Mouse (Mus musculus) lung, embryonic 14.5 days (tissue): ENCODE measurements at regions not wholly inside any gene's neighbourhood (a gene's known extent, or its start where the extent isn't known, plus 50 kb on each side); places are given as distances from the start of the nearest gene placed in this dataset.

ENCODE experiments used
- ATAC-seq: fragments of 200-750 bp; cut with Nextera tagmentation; 2 replicates; pipeline ENCODE4 v1.8.0; 2017; ENCODE audit warnings: mild to moderate bottlenecking, moderate TSS enrichment, moderate library complexity; ENCODE audit not compliant: insufficient read depth
- DNase-seq: peaks from one replicate; pipeline ENCODE4 v3.0.0-alpha.2; 2015
- H3K27ac ChIP-seq: fragments of 300-500 bp; sonication (generic); 2 replicates; pipeline ENCODE4 v1.5.1; 2014; ENCODE audit warnings: low read depth, mild to moderate bottlenecking, moderate library complexity
- H3K27me3 ChIP-seq: fragments of 300-500 bp; sonication (generic); 2 replicates; pipeline ENCODE4 v1.6.1; 2014; ENCODE audit warnings: low read length, control low read depth; ENCODE audit not compliant: insufficient read depth
- H3K36me3 ChIP-seq: fragments of 300-500 bp; sonication (generic); 2 replicates; pipeline ENCODE4 v1.6.1; 2014; ENCODE audit warnings: control low read depth; ENCODE audit not compliant: insufficient read depth
- H3K4me1 ChIP-seq: fragments of 300-500 bp; sonication (generic); 2 replicates; pipeline ENCODE4 v1.6.1; 2014; ENCODE audit warnings: antibody characterized with exemption, control low read depth; ENCODE audit not compliant: insufficient read depth
- H3K4me2 ChIP-seq: fragments of 300-500 bp; sonication (generic); 2 replicates; pipeline ENCODE4 v1.6.1; 2014; ENCODE audit warnings: mild to moderate bottlenecking
- H3K4me3 ChIP-seq: fragments of 300-500 bp; sonication (generic); 2 replicates; pipeline ENCODE4 v1.5.1; 2014; ENCODE audit warnings: low read depth, low read length
- H3K9ac ChIP-seq: fragments of 300-500 bp; sonication (generic); 2 replicates; pipeline ENCODE4 v1.6.1; 2014
- H3K9me3 ChIP-seq: fragments of 300-500 bp; sonication (generic); 2 replicates; pipeline ENCODE4 v1.6.1; 2016; ENCODE audit warnings: low read depth, low read length, control low read depth
- CTCF ChIP-seq: IDR thresholded peaks from 2 replicates; pipeline ENCODE4 v1.5.1; 2016; ENCODE audit warnings: antibody characterized with exemption, low read depth
- whole genome bisulfite sequencing: fragments of 180-500 bp; shearing (Covaris S2); extraction: QIAGEN DNeasy Blood & Tissue Kit; methylation state at CpG from one replicate; pipeline ENCODE4 v1.1.7; 2014; 5-methylcytosine and 5-hydroxymethylcytosine counted together

DNA sequence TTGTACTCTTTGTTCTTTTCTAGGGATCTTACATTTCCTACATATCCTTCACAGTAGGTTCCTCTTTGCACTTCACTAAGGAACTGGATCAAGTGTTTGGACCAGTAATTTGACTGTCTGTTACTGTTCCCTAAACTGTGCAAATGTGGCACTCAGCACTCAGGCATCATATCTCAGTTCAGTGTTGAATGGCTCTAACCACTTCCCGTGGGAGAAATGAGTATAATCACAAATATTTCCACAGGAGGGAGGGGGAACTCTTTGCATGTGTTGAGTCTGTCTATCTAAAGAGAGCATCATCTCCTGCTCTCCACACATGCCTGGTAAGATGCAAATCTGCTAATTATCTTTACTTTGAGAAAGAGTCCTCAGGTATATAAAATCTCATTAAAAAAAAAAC is 588.5 kb downstream of the Plod2 start:
- no peak overlapping the region for H3K4me3 ChIP-seq
- no peak for TF ChIP-seq CTCF
- ATAC-seq: no peak
- no peak overlapping the region for H3K9ac ChIP-seq
- WGBS: 49% methylated on average over 1 of the region's 1 CpGs
- H3K36me3 ChIP-seq: no peaks in the 10 kb centered on the region
- H3K27me3 ChIP-seq: no peaks in the 10 kb centered on the region
- H3K9me3 ChIP-seq: no peaks in the 10 kb centered on the region
- DNase-seq: no peak
- H3K4me2 ChIP-seq: no peak overlapping the region
- H3K4me1 ChIP-seq: no peaks in the 10 kb centered on the region
- H3K27ac ChIP-seq: no peak overlapping the region

DNA sequence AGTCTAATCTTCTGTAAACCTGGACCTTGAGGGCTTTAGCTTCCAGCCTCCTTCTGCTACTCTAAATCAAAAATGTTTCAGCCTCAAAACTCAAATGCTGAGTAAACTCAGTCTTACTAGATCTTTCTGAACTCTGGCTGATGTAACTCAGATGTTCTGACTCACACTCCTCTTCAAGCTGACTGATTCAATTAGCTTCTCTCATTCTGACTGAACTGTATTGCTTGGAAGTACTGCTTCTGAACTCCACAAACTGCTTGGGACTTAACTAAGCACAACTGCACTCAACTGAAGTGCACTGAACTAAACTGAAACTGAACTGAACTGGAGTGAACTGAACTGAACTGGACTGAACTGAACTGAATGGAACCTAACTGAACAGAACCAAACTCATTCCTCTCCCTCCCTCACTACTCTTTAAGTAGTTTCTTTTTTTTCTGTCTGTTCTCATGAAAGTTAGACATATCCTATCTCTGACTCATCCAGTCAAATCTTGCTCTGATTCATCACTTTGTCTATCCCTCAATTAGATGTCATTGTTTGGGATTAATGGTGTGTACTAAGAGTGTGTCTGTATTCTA is 589.7 kb downstream of the Plod2 start:
- no peaks in the 10 kb centered on the region for H3K36me3 ChIP-seq
- no peaks in the 10 kb centered on the region for H3K27me3 ChIP-seq
- H3K27ac ChIP-seq: no peak overlapping the region
- no peak overlapping the region for H3K4me3 ChIP-seq
- no peak for DNase-seq
- H3K4me2 ChIP-seq: no peak overlapping the region
- H3K9me3 ChIP-seq: no peaks in the 10 kb centered on the region
- H3K4me1 ChIP-seq: no peaks in the 10 kb centered on the region
- TF ChIP-seq CTCF: no peak
- no peak overlapping the region for H3K9ac ChIP-seq
- ATAC-seq: no peak

DNA sequence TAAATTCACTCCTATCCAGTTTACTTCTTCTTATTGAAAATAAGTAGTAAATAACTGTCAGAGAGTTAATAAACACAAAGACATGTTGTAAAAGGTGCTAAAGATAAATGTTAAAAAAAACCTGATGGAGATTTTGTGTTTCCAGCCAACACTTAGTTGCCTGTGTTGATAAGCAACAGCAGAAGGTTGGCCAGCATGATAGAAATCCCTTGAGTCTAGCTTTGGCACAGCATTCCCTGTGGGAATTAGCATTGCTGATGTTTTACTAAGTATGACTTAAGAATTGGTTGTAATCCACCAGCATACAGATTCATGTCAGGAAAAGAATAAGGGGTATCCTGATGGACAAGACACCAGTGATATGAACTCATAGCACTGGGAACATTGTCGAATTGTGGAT is 594.3 kb downstream of the Plod2 start:
- H3K9me3 ChIP-seq: no peaks in the 10 kb centered on the region
- ATAC-seq (no peak), DNase-seq (no peak)
- H3K27me3 ChIP-seq: no peaks in the 10 kb centered on the region
- TF ChIP-seq CTCF: no peak
- no peak overlapping the region for H3K9ac ChIP-seq
- H3K4me2 ChIP-seq: no peak overlapping the region
- no peaks in the 10 kb centered on the region for H3K4me1 ChIP-seq
- no peak overlapping the region for H3K4me3 ChIP-seq
- no peak overlapping the region for H3K27ac ChIP-seq
- 87% methylated on average over 1 of the region's 1 CpGs for WGBS
- no peaks in the 10 kb centered on the region for H3K36me3 ChIP-seq

DNA sequence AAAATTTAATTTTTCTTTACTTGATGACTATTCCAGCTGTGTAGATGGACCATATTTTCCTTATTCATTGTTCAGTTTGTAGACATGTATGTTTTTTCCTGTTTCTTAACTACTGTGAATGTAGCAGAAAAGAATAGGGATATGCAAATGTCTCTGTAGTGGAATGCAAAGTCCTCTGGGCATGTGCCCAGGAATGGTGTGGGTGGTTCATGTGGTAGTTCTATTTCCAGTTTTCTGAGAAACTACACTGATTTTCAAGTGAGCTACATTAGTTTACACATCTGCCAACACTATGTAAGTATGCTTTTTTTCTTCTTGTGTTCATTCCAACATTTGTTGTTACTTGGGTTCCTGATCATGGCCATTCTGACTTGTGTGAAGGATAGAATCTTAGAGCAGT is 628.0 kb downstream of the Plod2 start:
- Histone ChIP-seq H3K27ac (no peak overlapping the region), H3K9me3 (no peaks in the 10 kb centered on the region), H3K4me3 (no peak overlapping the region), H3K27me3 (no peaks in the 10 kb centered on the region), H3K4me1 (no peaks in the 10 kb centered on the region), H3K4me2 (no peak overlapping the region), H3K9ac (no peak overlapping the region), H3K36me3 (no peaks in the 10 kb centered on the region)
- DNase-seq (no peak), ATAC-seq (no peak)
- no peak for TF ChIP-seq CTCF

DNA sequence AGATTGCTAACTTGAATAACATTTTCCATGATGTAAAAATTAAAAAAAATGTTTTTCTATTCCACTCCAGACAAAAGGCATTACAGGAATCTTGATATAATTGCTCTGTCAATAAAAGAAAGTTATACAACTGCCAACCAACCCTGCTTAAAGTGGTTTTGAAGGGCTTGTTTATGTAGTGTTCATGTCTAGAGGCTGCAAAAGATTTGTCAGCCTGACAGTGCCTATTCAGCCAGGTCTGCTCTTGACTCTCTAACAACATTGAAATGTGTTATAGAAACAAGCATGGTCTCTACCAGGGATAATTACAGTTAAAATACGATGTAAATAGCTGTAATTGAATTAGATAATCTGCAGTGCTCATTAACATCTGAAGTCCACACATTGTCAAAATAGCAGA is 644.6 kb downstream of the Plod2 start:
- peak; percentile 25 for DNase-seq
- no peaks in the 10 kb centered on the region for H3K27me3 ChIP-seq
- H3K4me1 ChIP-seq: no peaks in the 10 kb centered on the region
- H3K36me3 ChIP-seq: no peaks in the 10 kb centered on the region
- H3K9me3 ChIP-seq: no peaks in the 10 kb centered on the region
- no peak for TF ChIP-seq CTCF
- no peak overlapping the region for H3K9ac ChIP-seq
- no peak overlapping the region for H3K4me3 ChIP-seq
- WGBS: 35% methylated on average over 1 of the region's 1 CpGs
- no peak overlapping the region for H3K4me2 ChIP-seq
- ATAC-seq: no peak; the same call in 1 of the 2 replicates
- H3K27ac ChIP-seq: no peak overlapping the region

DNA sequence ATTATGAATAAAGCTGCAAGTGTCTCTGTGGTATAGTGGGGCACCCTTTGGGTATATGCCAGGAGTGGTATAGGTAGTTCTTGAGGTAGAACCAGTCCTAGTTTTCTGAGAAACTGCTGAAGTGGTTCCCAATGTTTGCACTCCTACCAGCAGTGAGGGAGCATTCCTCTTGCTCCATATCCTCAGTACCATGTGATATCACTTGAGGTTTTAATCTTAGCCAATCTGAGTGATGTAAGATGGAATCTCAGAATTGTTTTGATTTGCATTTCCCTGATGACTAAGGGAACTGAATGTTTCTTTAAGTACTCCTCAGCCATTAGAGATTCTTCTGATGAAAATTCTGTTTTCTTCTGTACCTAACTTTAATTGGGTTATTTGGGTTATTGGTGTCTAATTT is 690.5 kb downstream of the Plod2 start:
- Histone ChIP-seq H3K9me3 (no peaks in the 10 kb centered on the region), H3K4me1 (no peaks in the 10 kb centered on the region), H3K4me3 (no peak overlapping the region), H3K4me2 (no peak overlapping the region), H3K27me3 (no peaks in the 10 kb centered on the region), H3K9ac (no peak overlapping the region), H3K27ac (no peak overlapping the region), H3K36me3 (no peaks in the 10 kb centered on the region)
- no peak for TF ChIP-seq CTCF
- DNase-seq (no peak), ATAC-seq (no peak)

DNA sequence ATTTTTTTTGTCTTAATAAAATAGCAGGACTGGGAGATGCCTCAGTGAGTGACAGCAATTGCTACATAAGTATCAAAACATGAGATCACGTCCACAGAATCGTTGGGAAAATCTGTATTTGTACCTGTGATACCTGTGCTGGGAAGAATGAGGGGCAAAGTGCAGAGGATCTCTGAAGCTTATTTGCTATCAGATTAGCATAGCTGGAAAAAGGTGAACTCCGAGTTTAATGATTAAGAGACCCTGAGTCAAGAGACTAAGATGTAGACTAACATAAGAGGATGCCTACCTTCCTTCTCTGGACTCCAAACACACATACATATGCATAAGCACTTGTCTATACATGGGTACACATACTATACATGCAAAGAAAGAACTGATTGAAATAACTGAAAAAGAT is 710.1 kb downstream of the Plod2 start:
- DNase-seq (no peak), ATAC-seq (no peak)
- no peak for TF ChIP-seq CTCF
- no peaks in the 10 kb centered on the region for H3K9me3 ChIP-seq
- no peak overlapping the region for H3K4me2 ChIP-seq
- no peak overlapping the region for H3K9ac ChIP-seq
- H3K4me3 ChIP-seq: no peak overlapping the region
- H3K36me3 ChIP-seq: no peaks in the 10 kb centered on the region
- H3K27me3 ChIP-seq: no peaks in the 10 kb centered on the region
- H3K4me1 ChIP-seq: no peaks in the 10 kb centered on the region
- 72% methylated on average over 3 of the region's 3 CpGs for WGBS
- H3K27ac ChIP-seq: no peak overlapping the region

DNA sequence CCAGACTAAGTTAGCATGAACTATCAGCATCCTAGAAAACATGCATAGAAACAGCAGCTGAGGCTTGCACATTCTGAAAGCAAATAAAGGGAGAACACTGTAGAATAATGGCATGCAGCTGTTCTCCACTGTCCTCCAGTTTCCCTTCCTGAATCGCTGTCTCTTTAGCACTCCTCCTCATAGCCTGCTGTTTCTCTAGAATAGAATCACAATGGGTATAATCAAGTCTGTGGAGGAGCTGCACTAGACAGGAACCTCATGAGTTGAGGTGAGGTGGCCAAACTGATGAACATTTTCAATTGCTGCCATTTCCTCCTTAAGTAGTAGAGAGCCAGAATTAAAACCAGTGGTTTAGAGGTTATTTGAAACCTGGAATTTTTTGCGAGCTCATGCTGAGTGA is 755.3 kb downstream of the Plod2 start:
- H3K27me3 ChIP-seq: no peaks in the 10 kb centered on the region
- H3K4me3 ChIP-seq: no peak overlapping the region
- H3K9ac ChIP-seq: no peak overlapping the region
- ATAC-seq (no peak), DNase-seq (no peak)
- no peak for TF ChIP-seq CTCF
- H3K27ac ChIP-seq: no peak overlapping the region
- no peak overlapping the region for H3K4me2 ChIP-seq
- H3K9me3 ChIP-seq: no peaks in the 10 kb centered on the region
- no peaks in the 10 kb centered on the region for H3K36me3 ChIP-seq
- whole genome bisulfite sequencing: 73% methylated on average over 2 of the region's 2 CpGs
- H3K4me1 ChIP-seq: no peaks in the 10 kb centered on the region
